Mouse (Mus musculus): ENCODE data around the gene Spata4. TPM values are rescaled to one million over a fixed set of nuclear protein-coding genes. Genes with fewer than 3 reads are reported as not detected.

The Spata4 gene
- polyA plus RNA-seq (2012; rRNA removed) = not detected in 2 replicates

DNA sequence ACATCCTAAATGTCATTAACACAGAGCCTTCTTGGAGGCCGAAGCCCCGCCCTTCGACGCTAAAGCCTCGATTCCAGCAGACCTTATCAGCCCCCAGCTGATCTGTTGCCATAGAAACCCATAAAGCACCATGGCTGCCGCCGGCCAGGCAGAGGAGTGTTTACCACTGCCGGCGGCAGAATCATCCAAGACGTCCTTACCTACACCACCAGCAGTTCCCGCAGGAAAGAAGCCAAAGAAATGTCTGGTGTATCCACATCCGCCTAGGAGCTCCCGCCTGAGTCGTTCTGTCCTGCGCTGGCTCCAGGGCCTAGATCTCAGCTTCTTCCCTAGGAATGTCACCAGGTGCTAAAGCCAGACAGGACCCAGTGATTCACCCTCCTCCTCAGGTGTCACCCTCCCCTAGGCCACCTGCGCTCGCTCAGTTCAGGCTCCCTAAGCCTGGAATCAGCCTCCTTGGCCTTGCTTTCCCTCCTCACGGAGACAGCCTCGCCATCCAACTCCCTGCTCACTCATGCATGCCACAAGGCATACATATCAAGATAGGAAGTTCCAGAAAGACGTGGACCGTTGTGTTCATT lies at the start of gene Spata4:
Gene Spata4, plus strand, starts transcription at position 111 of the 581 bp plus-strand sequence.

Other genes with a start within 250 kb of the Spata4 start
- 0.14 and 0.22 TPM in 2 replicates for gene Asb5, start 71.2 kb upstream of the Spata4 start, polyA plus RNA-seq (2012; rRNA removed)
- gene Spcs3, start 70.8 kb upstream of the Spata4 start, polyA plus RNA-seq (2012; rRNA removed) = 20.9 and 22.0 TPM in 2 replicates